Mouse (Mus musculus): ENCODE measurements around the gene Tmem63c. TPM values are rescaled to one million over a fixed set of nuclear protein-coding genes. Genes with fewer than 3 reads are reported as not detected.

Tmem63c gene
- polyA plus RNA-seq, 1 experiment from 2014 or later = 9.1 TPM

GRCm38 (mm10) chr12:87029251-87029976, 8.3 kb downstream of the Tmem63c start:
- Histone ChIP-seq H3K27me3 (ENCODE audit: control insufficient read depth, insufficient read depth, low read length) (no peaks in the 10 kb centered on the region), H3K27ac (replicated peaks; ENCODE audit: low read depth, low read length) (no peak overlapping the region), H3K36me3 (ENCODE audit: control insufficient read depth, insufficient read depth, low read length) (no peaks in the 10 kb centered on the region), H3K4me2 (ENCODE audit: low read length) (no peak overlapping the region), H3K4me1 (ENCODE audit: control insufficient read depth, insufficient read depth, low read length) (peaks cover 4% of the 10 kb centered on the region; the same call in 1 of the 2 replicates), H3K9me3 (ENCODE audit: control insufficient read depth, low read length) (no peaks in the 10 kb centered on the region), H3K9ac (replicated peaks; ENCODE audit: low read length) (no peak overlapping the region), H3K4me3 (replicated peaks; ENCODE audit: low read depth, low read length) (no peak overlapping the region)
- 67% methylated on average over 5 of the region's 5 CpGs for WGBS
- no peak for ATAC-seq (ENCODE audit: low FRiP score, low TSS enrichment)
- no peak for DNase-seq

GRCm38 (mm10) chr12:87031163-87031763, 10.1 kb downstream of the Tmem63c start:
- no peak overlapping the region for H3K4me2 ChIP-seq (ENCODE audit: low read length)
- no peak for ATAC-seq (ENCODE audit: low FRiP score, low TSS enrichment)
- H3K9ac ChIP-seq (replicated peaks; ENCODE audit: low read length) = no peak overlapping the region
- WGBS = 74% methylated on average over 5 of the region's 5 CpGs
- no peaks in the 10 kb centered on the region for H3K36me3 ChIP-seq (ENCODE audit: control insufficient read depth, insufficient read depth, low read length)
- H3K9me3 ChIP-seq (ENCODE audit: control insufficient read depth, low read length) = no peaks in the 10 kb centered on the region
- H3K27ac ChIP-seq (replicated peaks; ENCODE audit: low read depth, low read length) = no peak overlapping the region
- DNase-seq = no peak
- peaks cover 4% of the 10 kb centered on the region; the same call in 1 of the 2 replicates for H3K4me1 ChIP-seq (ENCODE audit: control insufficient read depth, insufficient read depth, low read length)
- no peaks in the 10 kb centered on the region for H3K27me3 ChIP-seq (ENCODE audit: control insufficient read depth, insufficient read depth, low read length)
- no peak overlapping the region for H3K4me3 ChIP-seq (replicated peaks; ENCODE audit: low read depth, low read length)

GRCm38 (mm10) chr12:87036631-87037030, 15.5 kb downstream of the Tmem63c start:
- Histone ChIP-seq H3K4me1 (ENCODE audit: control insufficient read depth, insufficient read depth, low read length) (no peaks in the 10 kb centered on the region), H3K9me3 (ENCODE audit: control insufficient read depth, low read length) (no peaks in the 10 kb centered on the region), H3K4me2 (ENCODE audit: low read length) (no peak overlapping the region), H3K27me3 (ENCODE audit: control insufficient read depth, insufficient read depth, low read length) (no peaks in the 10 kb centered on the region), H3K36me3 (ENCODE audit: control insufficient read depth, insufficient read depth, low read length) (no peaks in the 10 kb centered on the region), H3K27ac (replicated peaks; ENCODE audit: low read depth, low read length) (no peak overlapping the region), H3K9ac (replicated peaks; ENCODE audit: low read length) (no peak overlapping the region), H3K4me3 (replicated peaks; ENCODE audit: low read depth, low read length) (no peak overlapping the region)
- 93% methylated on average over 7 of the region's 7 CpGs for WGBS
- ATAC-seq (ENCODE audit: low FRiP score, low TSS enrichment) (no peak), DNase-seq (no peak)

GRCm38 (mm10) chr12:87040166-87040565, 19.0 kb downstream of the Tmem63c start:
- Histone ChIP-seq H3K36me3 (ENCODE audit: control insufficient read depth, insufficient read depth, low read length) (no peaks in the 10 kb centered on the region), H3K27me3 (ENCODE audit: control insufficient read depth, insufficient read depth, low read length) (no peaks in the 10 kb centered on the region), H3K9ac (replicated peaks; ENCODE audit: low read length) (no peak overlapping the region), H3K4me2 (ENCODE audit: low read length) (no peak overlapping the region), H3K4me3 (replicated peaks; ENCODE audit: low read depth, low read length) (no peak overlapping the region), H3K4me1 (ENCODE audit: control insufficient read depth, insufficient read depth, low read length) (peaks cover 14% of the 10 kb centered on the region), H3K9me3 (ENCODE audit: control insufficient read depth, low read length) (no peaks in the 10 kb centered on the region), H3K27ac (replicated peaks; ENCODE audit: low read depth, low read length) (no peak overlapping the region)
- ATAC-seq (ENCODE audit: low FRiP score, low TSS enrichment) (no peak), DNase-seq (no peak)
- WGBS = 71% methylated on average over 4 of the region's 4 CpGs

GRCm38 (mm10) chr12:87040857-87041256, 19.7 kb downstream of the Tmem63c start:
- ATAC-seq (ENCODE audit: low FRiP score, low TSS enrichment) = no peak
- H3K36me3 ChIP-seq (ENCODE audit: control insufficient read depth, insufficient read depth, low read length) = no peaks in the 10 kb centered on the region
- H3K4me2 ChIP-seq (ENCODE audit: low read length) = no peak overlapping the region
- no peak overlapping the region for H3K9ac ChIP-seq (replicated peaks; ENCODE audit: low read length)
- WGBS = 82% methylated on average over 7 of the region's 7 CpGs
- H3K4me1 ChIP-seq (ENCODE audit: control insufficient read depth, insufficient read depth, low read length) = peaks cover 16% of the 10 kb centered on the region
- no peak for DNase-seq
- no peak overlapping the region for H3K4me3 ChIP-seq (replicated peaks; ENCODE audit: low read depth, low read length)
- H3K27ac ChIP-seq (replicated peaks; ENCODE audit: low read depth, low read length) = no peak overlapping the region
- H3K27me3 ChIP-seq (ENCODE audit: control insufficient read depth, insufficient read depth, low read length) = no peaks in the 10 kb centered on the region
- H3K9me3 ChIP-seq (ENCODE audit: control insufficient read depth, low read length) = no peaks in the 10 kb centered on the region

GRCm38 (mm10) chr12:87042456-87042855, 21.3 kb downstream of the Tmem63c start:
- no peak overlapping the region for H3K4me2 ChIP-seq (ENCODE audit: low read length)
- no peak overlapping the region for H3K4me3 ChIP-seq (replicated peaks; ENCODE audit: low read depth, low read length)
- DNase-seq = no peak
- H3K9me3 ChIP-seq (ENCODE audit: control insufficient read depth, low read length) = no peaks in the 10 kb centered on the region
- no peak for ATAC-seq (ENCODE audit: low FRiP score, low TSS enrichment)
- no peaks in the 10 kb centered on the region for H3K36me3 ChIP-seq (ENCODE audit: control insufficient read depth, insufficient read depth, low read length)
- 78% methylated on average over 2 of the region's 2 CpGs for WGBS
- H3K27me3 ChIP-seq (ENCODE audit: control insufficient read depth, insufficient read depth, low read length) = no peaks in the 10 kb centered on the region
- peaks cover 16% of the 10 kb centered on the region for H3K4me1 ChIP-seq (ENCODE audit: control insufficient read depth, insufficient read depth, low read length)
- H3K27ac ChIP-seq (replicated peaks; ENCODE audit: low read depth, low read length) = no peak overlapping the region
- no peak overlapping the region for H3K9ac ChIP-seq (replicated peaks; ENCODE audit: low read length)

GRCm38 (mm10) chr12:87043221-87043620, 22.1 kb downstream of the Tmem63c start:
- Histone ChIP-seq H3K27ac (replicated peaks; ENCODE audit: low read depth, low read length) (no peak overlapping the region), H3K27me3 (ENCODE audit: control insufficient read depth, insufficient read depth, low read length) (no peaks in the 10 kb centered on the region), H3K9ac (replicated peaks; ENCODE audit: low read length) (no peak overlapping the region), H3K36me3 (ENCODE audit: control insufficient read depth, insufficient read depth, low read length) (no peaks in the 10 kb centered on the region), H3K4me1 (ENCODE audit: control insufficient read depth, insufficient read depth, low read length) (peaks cover 16% of the 10 kb centered on the region), H3K9me3 (ENCODE audit: control insufficient read depth, low read length) (no peaks in the 10 kb centered on the region), H3K4me3 (replicated peaks; ENCODE audit: low read depth, low read length) (no peak overlapping the region), H3K4me2 (ENCODE audit: low read length) (no peak overlapping the region)
- 55% methylated on average over 7 of the region's 7 CpGs for WGBS
- ATAC-seq (ENCODE audit: low FRiP score, low TSS enrichment) (peak; percentile 24; the same call in 1 of the 2 replicates), DNase-seq (peak; percentile 32)

GRCm38 (mm10) chr12:87044711-87045110, 23.6 kb downstream of the Tmem63c start:
- Histone ChIP-seq H3K36me3 (ENCODE audit: control insufficient read depth, insufficient read depth, low read length) (no peaks in the 10 kb centered on the region), H3K9ac (replicated peaks; ENCODE audit: low read length) (no peak overlapping the region), H3K4me2 (ENCODE audit: low read length) (no peak overlapping the region), H3K27me3 (ENCODE audit: control insufficient read depth, insufficient read depth, low read length) (no peaks in the 10 kb centered on the region), H3K4me3 (replicated peaks; ENCODE audit: low read depth, low read length) (no peak overlapping the region), H3K27ac (replicated peaks; ENCODE audit: low read depth, low read length) (peak overlapping the region; percentile 47), H3K4me1 (ENCODE audit: control insufficient read depth, insufficient read depth, low read length) (peaks cover 16% of the 10 kb centered on the region), H3K9me3 (ENCODE audit: control insufficient read depth, low read length) (no peaks in the 10 kb centered on the region)
- peak; percentile 83 for DNase-seq
- WGBS = 0% methylated on average over 5 of the region's 5 CpGs
- peak; percentile 85 for ATAC-seq (ENCODE audit: low FRiP score, low TSS enrichment)

- H3K27ac ChIP-seq (replicated peaks; ENCODE audit: low read depth, low read length) = no peak overlapping the region
- H3K27me3 ChIP-seq (ENCODE audit: control insufficient read depth, insufficient read depth, low read length) = no peaks in the 10 kb centered on the region
- H3K36me3 ChIP-seq (ENCODE audit: control insufficient read depth, insufficient read depth, low read length) = no peaks in the 10 kb centered on the region
- H3K9me3 ChIP-seq (ENCODE audit: control insufficient read depth, low read length) = no peaks in the 10 kb centered on the region
- DNase-seq (no peak), ATAC-seq (ENCODE audit: low FRiP score, low TSS enrichment) (no peak)
- no peak overlapping the region for H3K4me2 ChIP-seq (ENCODE audit: low read length)
- H3K9ac ChIP-seq (replicated peaks; ENCODE audit: low read length) = no peak overlapping the region
- no peak overlapping the region for H3K4me3 ChIP-seq (replicated peaks; ENCODE audit: low read depth, low read length)
- H3K4me1 ChIP-seq (ENCODE audit: control insufficient read depth, insufficient read depth, low read length) = peaks cover 16% of the 10 kb centered on the region
- WGBS = 60% methylated on average over 3 of the region's 3 CpGs
Measured at GRCm38 (mm10) chr12:87047536-87047935, 26.4 kb downstream of the Tmem63c start.
